Mouse (Mus musculus) Patski (cell line): ENCODE measurements around the gene Fcrlb. TPM values are rescaled to one million over a fixed set of nuclear protein-coding genes. Genes with fewer than 3 reads are reported as not detected.

Experiments
- ATAC-seq: fragments of 100-300 bp; one replicate; pipeline ENCODE4 v1.8.0; 2021
- CTCF ChIA-PET: fragments of 350-600 bp; sonication (Branson Sonifier 250); formaldehyde crosslinking; loops from one replicate; lab custom pipeline; 2022; ENCODE audit warnings: inconsistent platforms; lab: Charles Lee
- POLR2A ChIA-PET: fragments of 350-600 bp; sonication (Branson Sonifier 250); formaldehyde crosslinking; loops from one replicate; lab custom pipeline; 2022; ENCODE audit warnings: antibody characterized with exemption, inconsistent platforms; lab: Charles Lee
- DNase-seq: peaks from one replicate; pipeline ENCODE4 v3.0.0-alpha.2; 2011; ENCODE audit warnings: low read depth, low spot score
- H3K27me3 ChIP-seq: fragments of 371-371 bp; one replicate; pipeline ENCODE4 v1.5.1; 2021
- CTCF ChIP-seq: fragments of 100-300 bp; IDR thresholded peaks from one replicate; pipeline ENCODE4 v1.5.1; 2021
- in situ Hi-C: fragments of 300-500 bp; cut with MboI; formaldehyde crosslinking; loops from 3 replicates; pipeline ENCODE4 v1.11.1; 2018; ENCODE audit warnings: low pct_unique_long_range_greater_than_20kb, mixed read lengths
- polyA plus RNA-seq: library from polyadenylated mRNA; unstranded; gene quantifications from one replicate; pipeline ENCODE4 v1.2.3, GENCODE M21; 2021

Fcrlb gene
- polyA plus RNA-seq, 1 experiment from 2014 or later = 0.22 TPM

GRCm38 (mm10) chr1:170863033-170863432 is 49.7 kb downstream of the Fcrlb start:
- ChIA-PET POLR2A (no interaction called here), CTCF (no interaction called here)
- in situ Hi-C loops = no loop called here

GRCm38 (mm10) chr1:170862435-170862717 is 50.4 kb downstream of the Fcrlb start:
- POLR2A ChIA-PET = no interaction called here
- in situ Hi-C loops = no loop called here
- no peaks in the 10 kb centered on the region for H3K27me3 ChIP-seq
- CTCF ChIA-PET = interaction anchor here (1.3 to 1.4 kb wide), 2 partner anchors 23 to 33 kb away, joined by 4 read pairs; partner anchors contain the start of genes Dusp12 and Gm26620
- ATAC-seq (no peak), DNase-seq (no peak)
- TF ChIP-seq CTCF = no peak

More at GRCm38 (mm10) chr1:170863033-170863432, 49.7 kb downstream of the Fcrlb start:
- no peak for TF ChIP-seq CTCF
- no peaks in the 10 kb centered on the region for H3K27me3 ChIP-seq
- no peak for DNase-seq
- no peak for ATAC-seq

- CTCF ChIA-PET = interaction anchor here (1.3 to 1.4 kb wide), 2 partner anchors 23 to 34 kb away, joined by 4 read pairs; partner anchors contain the start of genes Dusp12 and Gm26620
- ATAC-seq = no peak
- TF ChIP-seq CTCF = no peak
- no peaks in the 10 kb centered on the region for H3K27me3 ChIP-seq
- in situ Hi-C loops = no loop called here
- no peak for DNase-seq
- POLR2A ChIA-PET = no interaction called here
These were observed 50.9 kb downstream of the Fcrlb start for GRCm38 (mm10) chr1:170861671-170862434.

GRCm38 (mm10) chr1:170858872-170859271 is 53.9 kb downstream of the Fcrlb start:
- ChIA-PET POLR2A (no interaction called here), CTCF (no interaction called here)
- DNase-seq = no peak
- no peak for ATAC-seq
- TF ChIP-seq CTCF = no peak
- no peaks in the 10 kb centered on the region for H3K27me3 ChIP-seq
- in situ Hi-C loops = no loop called here

GRCm38 (mm10) chr1:170857369-170857768 is 55.4 kb downstream of the Fcrlb start:
- in situ Hi-C loops = no loop called here
- ATAC-seq (no peak), DNase-seq (no peak)
- ChIA-PET CTCF (no interaction called here), POLR2A (no interaction called here)
- no peaks in the 10 kb centered on the region for H3K27me3 ChIP-seq
- no peak for TF ChIP-seq CTCF

Other genes with a start within 250 kb of the Fcrlb start
- 51.2 TPM for gene Atf6, start 45.2 kb downstream of the Fcrlb start, polyA plus RNA-seq
- 0.26 TPM for gene Gm26620, start 27.9 kb downstream of the Fcrlb start, polyA plus RNA-seq
- 27.3 TPM for gene Dusp12, start 27.4 kb downstream of the Fcrlb start, polyA plus RNA-seq
- gene Fcrla, start 14.6 kb upstream of the Fcrlb start, polyA plus RNA-seq = not detected
- gene Fcgr2b, start 63.6 kb upstream of the Fcrlb start, polyA plus RNA-seq = 0.08 TPM
- gene Fcgr4, start 106.0 kb upstream of the Fcrlb start, polyA plus RNA-seq = 0.08 TPM
- 0.05 TPM for gene Fcgr3, start 152.0 kb upstream of the Fcrlb start, polyA plus RNA-seq
- 1.6 TPM for gene Cfap126, start 201.0 kb upstream of the Fcrlb start, polyA plus RNA-seq
- 445 TPM for gene Sdhc, start 237.7 kb upstream of the Fcrlb start, polyA plus RNA-seq
- gene Mpz, start 237.8 kb upstream of the Fcrlb start, polyA plus RNA-seq = 0.06 TPM